Mouse (Mus musculus) liver, embryonic 14.5 days (tissue): ENCODE data around the gene Kif13a. TPM values are rescaled to one million over a fixed set of nuclear protein-coding genes. Genes with fewer than 3 reads are reported as not detected.

ENCODE experiments used
- ATAC-seq: fragments of 200-750 bp; cut with Nextera tagmentation; 2 replicates; pipeline ENCODE4 v1.8.0; 2017; ENCODE audit warnings: moderate number of reproducible peaks, mild to moderate bottlenecking, moderate library complexity; ENCODE audit not compliant: insufficient read depth
- DNase-seq, 3 experiments: peaks; one replicate each; pipeline ENCODE4 v3.0.0-alpha.2; 2012 to 2013; ENCODE audit warnings: low read depth in 3 of 3, low spot score in 3 of 3
- H3K27ac ChIP-seq: fragments of 300-500 bp; sonication (generic); 2 replicates; pipeline ENCODE4 v1.5.1; 2014; ENCODE audit warnings: moderate library complexity, mild to moderate bottlenecking, control low read depth, inconsistent platforms
- H3K27me3 ChIP-seq: fragments of 300-500 bp; sonication (generic); 2 replicates; pipeline ENCODE4 v1.6.1; 2014; ENCODE audit warnings: mild to moderate bottlenecking, low read length, moderate library complexity; ENCODE audit not compliant: control insufficient read depth, insufficient read depth
- H3K36me3 ChIP-seq: fragments of 300-500 bp; sonication (generic); replicated peaks from 2 replicates; pipeline ENCODE4 v1.6.1; 2014; ENCODE audit warnings: low read depth; ENCODE audit not compliant: control insufficient read depth, insufficient read depth
- H3K4me1 ChIP-seq, 2 experiments: fragments of 200-500 bp in 1 of 2; fragments of 300-500 bp in 1 of 2; sonication (generic) in 1 of 2; replicated peaks; 2 replicates each; pipeline ENCODE4 v1.6.1; 2012 to 2014; ENCODE audit warnings: antibody characterized with exemption in 1 of 2, inconsistent platforms in 1 of 2, low read length in 1 of 2; ENCODE audit not compliant: control insufficient read depth in 2 of 2, insufficient read depth in 2 of 2
- H3K4me2 ChIP-seq: fragments of 300-500 bp; sonication (generic); 2 replicates; pipeline ENCODE4 v1.6.1; 2014; ENCODE audit warnings: low read depth, mild to moderate bottlenecking, control low read depth, moderate library complexity
- H3K4me3 ChIP-seq, 2 experiments: fragments of 200-500 bp in 1 of 2; fragments of 300-500 bp in 1 of 2; sonication (generic) in 1 of 2; 2 replicates each; pipeline ENCODE4 v1.5.1; 2012 to 2014; ENCODE audit warnings: low read depth in 2 of 2, low read length in 2 of 2, mild to moderate bottlenecking in 2 of 2, control low read depth in 1 of 2, inconsistent platforms in 1 of 2, moderate library complexity in 1 of 2; ENCODE audit not compliant: insufficient read depth in 1 of 2
- H3K9ac ChIP-seq: fragments of 300-500 bp; sonication (generic); replicated peaks from 2 replicates; pipeline ENCODE4 v1.6.1; 2014; ENCODE audit warnings: mild to moderate bottlenecking, control low read depth, moderate library complexity
- H3K9me3 ChIP-seq: fragments of 300-500 bp; sonication (generic); 2 replicates; pipeline ENCODE4 v1.6.1; 2016; ENCODE audit warnings: low read length, mixed read lengths; ENCODE audit not compliant: control insufficient read depth
- CTCF ChIP-seq: IDR thresholded peaks from 2 replicates; pipeline ENCODE4 v1.5.1; 2016; ENCODE audit warnings: antibody characterized with exemption, low read depth, control low read depth
- EP300 ChIP-seq: IDR thresholded peaks from 2 replicates; pipeline ENCODE4 v1.6.1; 2016; ENCODE audit warnings: antibody characterized with exemption, low read depth
- WGBS: fragments of 180-500 bp; shearing (Covaris S2); extraction: QIAGEN DNeasy Blood & Tissue Kit; methylation state at CpG from one replicate; pipeline ENCODE4 v1.1.7; 2014; ENCODE audit not compliant: insufficient replicate concordance; 5-methylcytosine and 5-hydroxymethylcytosine counted together
- polyA plus RNA-seq, 2 experiments: library from polyadenylated mRNA; depleted of rRNA in 1 of 2; stranded (reverse) in 1 of 2; unstranded in 1 of 2; fragments of >200 nt; fragmentation: Nextera tagmentation in 1 of 2; extraction: Ambion mirVana in 1 of 2; gene quantifications; 2 replicates each; pipeline versions ENCODE4 v1.2.1 to v1.2.3; 2012 to 2014

Gene Kif13a
- polyA plus RNA-seq, 2 experiments: 2.1 to 3.1 TPM

- no peak overlapping the region for H3K9ac ChIP-seq
- no peak for TF ChIP-seq EP300
- TF ChIP-seq CTCF: no peak
- H3K36me3 ChIP-seq: no peaks in the 10 kb centered on the region
- H3K27ac ChIP-seq: no peak overlapping the region
- H3K4me2 ChIP-seq: no peak overlapping the region
- no peak overlapping the region for H3K4me3 ChIP-seq
- H3K4me1 ChIP-seq: no peaks in the 10 kb centered on the region
- H3K27me3 ChIP-seq: no peaks in the 10 kb centered on the region
- ATAC-seq (no peak), DNase-seq (no peak)
- H3K9me3 ChIP-seq: no peaks in the 10 kb centered on the region
These were observed 13.6 kb upstream of the Kif13a start for GRCm38 (mm10) chr13:46943294-46943693.

DNA sequence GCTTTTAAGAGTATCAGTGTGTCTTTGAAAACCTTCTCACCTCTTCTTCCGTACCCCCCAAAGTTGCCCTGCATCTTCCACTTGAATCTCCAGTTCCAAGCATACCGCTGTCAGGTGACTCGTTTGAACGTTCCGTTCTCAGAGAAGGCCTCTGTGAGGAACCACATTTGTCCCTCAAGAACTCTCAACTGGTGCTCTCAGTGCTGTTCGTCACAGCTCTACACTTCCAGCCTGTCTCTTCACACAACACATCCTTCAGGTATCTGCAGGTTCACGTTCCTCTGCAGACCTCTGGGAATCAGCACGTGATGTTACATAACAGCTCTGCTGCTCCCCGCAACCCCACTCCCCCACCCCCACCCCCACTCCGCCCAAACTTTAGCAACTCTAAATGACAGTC lies 4.4 kb upstream of the Kif13a start:
- H3K36me3 ChIP-seq: no peaks in the 10 kb centered on the region
- no peak overlapping the region for H3K9ac ChIP-seq
- H3K27me3 ChIP-seq: peaks cover 2% of the 10 kb centered on the region; the same call in 1 of the 2 replicates
- 56% methylated on average over 10 of the region's 10 CpGs for WGBS
- no peak overlapping the region for H3K27ac ChIP-seq
- TF ChIP-seq EP300 (no peak), CTCF (no peak)
- no peaks in the 10 kb centered on the region for H3K9me3 ChIP-seq
- no peak for DNase-seq
- peaks cover 0 to 4% of the 10 kb centered on the region in 2 experiments; a peak in 2 of 4 replicates for H3K4me1 ChIP-seq
- ATAC-seq: no peak
- no peak overlapping the region for H3K4me2 ChIP-seq
- no peak overlapping the region for H3K4me3 ChIP-seq

GRCm38 (mm10) chr13:46932846-46933245 lies 3.2 kb upstream of the Kif13a start:
- TF ChIP-seq EP300 (no peak), CTCF (no peak)

GRCm38 (mm10) chr13:46932049-46932448 lies 2.4 kb upstream of the Kif13a start:
- Histone ChIP-seq H3K9me3 (no peaks in the 10 kb centered on the region), H3K27me3 (peaks cover 7% of the 10 kb centered on the region), H3K4me3 (no peak overlapping the region), H3K36me3 (no peaks in the 10 kb centered on the region), H3K27ac (no peak overlapping the region), H3K4me1 (peaks cover 0 to 9% of the 10 kb centered on the region in 2 experiments; a peak in 2 of 4 replicates), H3K4me2 (no peak overlapping the region), H3K9ac (no peak overlapping the region)
- ATAC-seq (no peak), DNase-seq (no peak)
- WGBS: 30% methylated on average over 1 of the region's 1 CpGs
- no peak for TF ChIP-seq CTCF
- TF ChIP-seq EP300: no peak

More at GRCm38 (mm10) chr13:46932846-46933245, 3.2 kb upstream of the Kif13a start:
- Histone ChIP-seq H3K9ac (no peak overlapping the region), H3K4me2 (no peak overlapping the region), H3K36me3 (no peaks in the 10 kb centered on the region), H3K27ac (no peak overlapping the region), H3K4me1 (peaks cover 0 to 9% of the 10 kb centered on the region in 2 experiments; a peak in 2 of 4 replicates), H3K27me3 (peaks cover 7% of the 10 kb centered on the region), H3K9me3 (no peaks in the 10 kb centered on the region), H3K4me3 (no peak overlapping the region)
- ATAC-seq (no peak), DNase-seq (no peak)
- WGBS: 47% methylated on average over 6 of the region's 6 CpGs

GRCm38 (mm10) chr13:46930659-46931046 lies 986 bp upstream of the Kif13a start:
- Histone ChIP-seq H3K36me3 (no peaks in the 10 kb centered on the region), H3K4me3 (peak overlapping the region; percentile 71 to 72), H3K4me2 (peak overlapping the region; percentile 73), H3K9me3 (no peaks in the 10 kb centered on the region), H3K9ac (peak overlapping the region; percentile 14; the same call in 1 of the 2 replicates), H3K4me1 (peaks cover 0 to 11% of the 10 kb centered on the region in 2 experiments; a peak in 2 of 4 replicates), H3K27me3 (peaks cover 7% of the 10 kb centered on the region), H3K27ac (no peak overlapping the region)
- TF ChIP-seq CTCF (no peak), EP300 (no peak)
- ATAC-seq: peak; percentile 38; the same call in 1 of the 2 replicates
- peak in 1 of 3 experiments; percentile 20 for DNase-seq
- 3% methylated on average over 15 of the region's 15 CpGs for WGBS
